9 mouse cellular contexts compared by ENCODE assay signal in the genomic region with DNA sequence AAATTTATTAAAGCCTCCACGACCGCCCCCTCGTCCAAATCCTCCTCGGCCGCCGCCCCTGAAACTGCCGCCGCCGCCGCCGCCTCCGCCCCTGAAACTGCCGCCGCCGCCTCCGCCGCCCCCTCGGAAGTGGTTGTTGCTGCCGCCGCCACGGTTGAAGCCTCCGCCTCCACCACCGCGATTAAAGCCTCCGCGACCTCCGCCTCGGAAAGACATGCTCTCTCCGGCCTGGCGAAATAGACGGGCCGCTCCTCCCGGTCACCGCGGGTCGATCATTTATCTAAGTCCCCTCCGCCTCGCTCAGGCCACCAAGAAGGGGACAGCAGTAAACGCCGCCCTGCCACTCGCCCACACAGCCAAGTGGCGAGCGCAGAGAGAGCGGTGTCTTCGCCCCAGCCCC. TPM values are rescaled to one million over a fixed set of nuclear protein-coding genes. Genes with fewer than 3 reads are reported as not detected.
DNase-seq lines count a peak whose midpoint lies in the region; ATAC-seq and TF ChIP-seq lines count a peak whose summit lies in the region.
"Had no signal": no experiment of that assay in that cellular context is flagged by ENCODE, and none has a peak within 500 bp of the region (broad histone marks: within the 10 kb centered on the region; RNA-seq: fewer than 3 reads in every experiment).

No protein-coding gene starts in this region.

- POLR2A ChIA-PET in Patski (lab: Charles Lee): no interaction called here

- H3K4me1 ChIP-seq in kidney, embryonic 14.5 days (ENCODE audit: control insufficient read depth, insufficient read depth, low read length): peaks cover 19% of the 10 kb centered on the region
- peaks cover 15% of the 10 kb centered on the region for H3K4me1 ChIP-seq in forebrain, embryonic 16.5 days (replicated peaks; ENCODE audit: control insufficient read depth, insufficient read depth, low read length)
- H3K4me1 ChIP-seq in limb, embryonic 13.5 days: peaks cover 11% of the 10 kb centered on the region
- peaks cover 16% of the 10 kb centered on the region for H3K4me1 ChIP-seq in midbrain, embryonic 12.5 days

- TF ChIP-seq CTCF in Patski (IDR thresholded peaks at IDR 0.05): no peak

- ATAC-seq in kidney, embryonic 14.5 days (ENCODE audit: low FRiP score, low TSS enrichment): no peak
- ATAC-seq in Patski: peak; percentile 36
- ATAC-seq in forebrain, embryonic 16.5 days: no peak
- ATAC-seq in limb, embryonic 13.5 days (ENCODE audit: low FRiP score, low read depth): no peak
- ATAC-seq in midbrain, embryonic 12.5 days (ENCODE audit: low FRiP score, low read depth): no peak
- ATAC-seq in frontal cortex, adult (ENCODE audit: low TSS enrichment): no peak

- H3K4me2 ChIP-seq in kidney, embryonic 14.5 days (replicated peaks; ENCODE audit: low read depth, low read length): peak overlapping the region; percentile 72
- peak overlapping the region; percentile 65 for H3K4me2 ChIP-seq in forebrain, embryonic 16.5 days (ENCODE audit: low read length)
- peak overlapping the region; percentile 73 for H3K4me2 ChIP-seq in limb, embryonic 13.5 days (replicated peaks)
- peak overlapping the region; percentile 66 for H3K4me2 ChIP-seq in midbrain, embryonic 12.5 days (replicated peaks)

- no peaks in the 10 kb centered on the region for H3K27me3 ChIP-seq in kidney, embryonic 14.5 days (ENCODE audit: control insufficient read depth, insufficient read depth, low read length)
- H3K27me3 ChIP-seq in Patski: no peaks in the 10 kb centered on the region
- H3K27me3 ChIP-seq in forebrain, embryonic 16.5 days (replicated peaks; ENCODE audit: control insufficient read depth, insufficient read depth, low read length): no peaks in the 10 kb centered on the region
- H3K27me3 ChIP-seq in limb, embryonic 13.5 days: no peaks in the 10 kb centered on the region
- no peaks in the 10 kb centered on the region for H3K27me3 ChIP-seq in midbrain, embryonic 12.5 days

- H3K27ac ChIP-seq in kidney, embryonic 14.5 days (ENCODE audit: low read depth, low read length): peak overlapping the region; percentile 85
- peak overlapping the region; percentile 91 for H3K27ac ChIP-seq in forebrain, embryonic 16.5 days (ENCODE audit: low read length)
- H3K27ac ChIP-seq in limb, embryonic 13.5 days: peak overlapping the region; percentile 79
- peak overlapping the region; percentile 92 for H3K27ac ChIP-seq in midbrain, embryonic 12.5 days (replicated peaks)

- in situ Hi-C loops in Patski (cut with MboI; ENCODE audit: low pct_unique_long_range_greater_than_20kb): no loop called here

- DNase-seq in kidney, adult 18-20 months: no peak
- no peak for DNase-seq in Patski (ENCODE audit: low read depth, low spot score)
- DNase-seq in left cerebral cortex, adult 8-10 months (ENCODE audit: low spot score in 2 of 2): no peak

- H3K9me3 ChIP-seq in kidney, embryonic 14.5 days (ENCODE audit: control insufficient read depth, low read length): no peaks in the 10 kb centered on the region
- no peaks in the 10 kb centered on the region for H3K9me3 ChIP-seq in forebrain, embryonic 16.5 days (ENCODE audit: control insufficient read depth, low read length)
- H3K9me3 ChIP-seq in limb, embryonic 13.5 days: no peaks in the 10 kb centered on the region
- no peaks in the 10 kb centered on the region for H3K9me3 ChIP-seq in midbrain, embryonic 12.5 days

- peaks cover 28% of the 10 kb centered on the region for H3K36me3 ChIP-seq in kidney, embryonic 14.5 days (ENCODE audit: control insufficient read depth, insufficient read depth, low read length)
- peaks cover 6% of the 10 kb centered on the region for H3K36me3 ChIP-seq in forebrain, embryonic 16.5 days (ENCODE audit: control insufficient read depth, insufficient read depth)
- peaks cover 28% of the 10 kb centered on the region for H3K36me3 ChIP-seq in limb, embryonic 13.5 days
- peaks cover 23% of the 10 kb centered on the region for H3K36me3 ChIP-seq in midbrain, embryonic 12.5 days

- under 1% methylated on average over 39 of the region's 45 CpGs for WGBS in kidney, embryonic 14.5 days
- 0% methylated on average over 44 of the region's 45 CpGs for WGBS in forebrain, embryonic 16.5 days
- WGBS in limb, embryonic 13.5 days: under 1% methylated on average over 42 of the region's 45 CpGs
- 0% methylated on average over 42 of the region's 45 CpGs for WGBS in midbrain, embryonic 12.5 days

- H3K9ac ChIP-seq in kidney, embryonic 14.5 days (ENCODE audit: low read depth, low read length): peak overlapping the region; percentile 92
- H3K9ac ChIP-seq in forebrain, embryonic 16.5 days (replicated peaks; ENCODE audit: low read depth, low read length): peak overlapping the region; percentile 77
- H3K9ac ChIP-seq in limb, embryonic 13.5 days: peak overlapping the region; percentile 86
- peak overlapping the region; percentile 80 for H3K9ac ChIP-seq in midbrain, embryonic 12.5 days (replicated peaks)

- CTCF ChIA-PET in Patski (lab: Charles Lee): interaction anchor here (1.3 kb wide), 1 partner anchor 19 kb away, joined by 3 read pairs; no protein-coding TSS in a partner anchor

- H3K4me3 ChIP-seq in kidney, embryonic 14.5 days (ENCODE audit: low read length): peak overlapping the region; percentile 94
- peak overlapping the region; percentile 85 for H3K4me3 ChIP-seq in forebrain, embryonic 16.5 days (replicated peaks; ENCODE audit: low read length)
- H3K4me3 ChIP-seq in limb, embryonic 13.5 days: peak overlapping the region; percentile 93
- H3K4me3 ChIP-seq in midbrain, embryonic 12.5 days: peak overlapping the region; percentile 92

RNA-seq across cellular contexts. Expression of a gene that starts 0.6 kb away (rescaled TPM):
- polyA plus RNA-seq in kidney, embryonic 14.5 days (2014; fragmentation: Nextera tagmentation; extraction: Ambion mirVana): 52.2 and 77.2 TPM in 2 replicates
- polyA plus RNA-seq in Patski (2021): 96.2 TPM
- polyA plus RNA-seq in forebrain, embryonic 16.5 days (2015; fragmentation: Nextera tagmentation; extraction: Ambion mirVana): 44.7 and 45.3 TPM in 2 replicates
- 69.1 and 72.5 TPM in 2 replicates for polyA plus RNA-seq in limb, embryonic 13.5 days (2015; fragmentation: Nextera tagmentation; extraction: Ambion mirVana)
- polyA plus RNA-seq in midbrain, embryonic 12.5 days (2016; fragmentation: Nextera tagmentation; extraction: Ambion mirVana): 86.2 and 89.3 TPM in 2 replicates
- 10 to 100 TPM; 42.6 to 58.2 (median 51.6) TPM for total RNA-seq in left cerebral cortex, adult 8-10 months (2022)

RNA-seq across cellular contexts. Expression of a gene that starts 5.1 kb away (rescaled TPM):
- polyA plus RNA-seq in kidney, embryonic 14.5 days (2014; fragmentation: Nextera tagmentation; extraction: Ambion mirVana): 6.5 and 7.8 TPM in 2 replicates
- polyA plus RNA-seq in Patski (2021): 1.3 TPM
- polyA plus RNA-seq in forebrain, embryonic 16.5 days (2015; fragmentation: Nextera tagmentation; extraction: Ambion mirVana): 0.22 and 0.26 TPM in 2 replicates
- 0.31 and 0.47 TPM in 2 replicates for polyA plus RNA-seq in limb, embryonic 13.5 days (2015; fragmentation: Nextera tagmentation; extraction: Ambion mirVana)
- polyA plus RNA-seq in midbrain, embryonic 12.5 days (2016; fragmentation: Nextera tagmentation; extraction: Ambion mirVana): 0.14 and 0.35 TPM in 2 replicates
- under 1 TPM in 1 of 4 experiments, not detected in 3; 0.19 TPM for total RNA-seq in left cerebral cortex, adult 8-10 months (2022)

RNA-seq across cellular contexts. Expression of a gene that starts 8.2 kb away (rescaled TPM):
- 0.26 TPM in 1 of 2 replicates, not detected in the other for polyA plus RNA-seq in kidney, embryonic 14.5 days (2014; fragmentation: Nextera tagmentation; extraction: Ambion mirVana)
- 0.30 TPM for polyA plus RNA-seq in Patski (2021)
- polyA plus RNA-seq in forebrain, embryonic 16.5 days (2015; fragmentation: Nextera tagmentation; extraction: Ambion mirVana): 0.25 TPM in 1 of 2 replicates, not detected in the other
- 0.15 and 0.17 TPM in 2 replicates for polyA plus RNA-seq in limb, embryonic 13.5 days (2015; fragmentation: Nextera tagmentation; extraction: Ambion mirVana)
- not detected in 2 replicates for polyA plus RNA-seq in midbrain, embryonic 12.5 days (2016; fragmentation: Nextera tagmentation; extraction: Ambion mirVana)
- total RNA-seq in left cerebral cortex, adult 8-10 months (2022): 1 to 10 TPM in 2 of 4 experiments, under 1 TPM in 2; 0.57 to 1.1 (median 0.92) TPM

RNA-seq across cellular contexts. Expression of a gene that starts 26.8 kb away (rescaled TPM):
- polyA plus RNA-seq in kidney, embryonic 14.5 days (2014; fragmentation: Nextera tagmentation; extraction: Ambion mirVana): not detected in 2 replicates
- not detected for polyA plus RNA-seq in Patski (2021)
- not detected in 2 replicates for polyA plus RNA-seq in forebrain, embryonic 16.5 days (2015; fragmentation: Nextera tagmentation; extraction: Ambion mirVana)
- polyA plus RNA-seq in limb, embryonic 13.5 days (2015; fragmentation: Nextera tagmentation; extraction: Ambion mirVana): not detected in 2 replicates
- not detected in 2 replicates for polyA plus RNA-seq in midbrain, embryonic 12.5 days (2016; fragmentation: Nextera tagmentation; extraction: Ambion mirVana)
- under 1 TPM in 2 of 4 experiments, not detected in 2; 0.20 to 0.21 TPM for total RNA-seq in left cerebral cortex, adult 8-10 months (2022)
- total RNA-seq: adrenal gland, postnatal 4 days had no signal

RNA-seq across cellular contexts. Expression of a gene that starts 47.8 kb away (rescaled TPM):
- polyA plus RNA-seq in kidney, embryonic 14.5 days (2014; fragmentation: Nextera tagmentation; extraction: Ambion mirVana): 47.8 and 48.1 TPM in 2 replicates
- 33.3 TPM for polyA plus RNA-seq in Patski (2021)
- polyA plus RNA-seq in forebrain, embryonic 16.5 days (2015; fragmentation: Nextera tagmentation; extraction: Ambion mirVana): 32.2 and 34.0 TPM in 2 replicates
- 21.3 and 22.0 TPM in 2 replicates for polyA plus RNA-seq in limb, embryonic 13.5 days (2015; fragmentation: Nextera tagmentation; extraction: Ambion mirVana)
- 22.6 and 23.0 TPM in 2 replicates for polyA plus RNA-seq in midbrain, embryonic 12.5 days (2016; fragmentation: Nextera tagmentation; extraction: Ambion mirVana)
- 10 to 100 TPM; 16.1 to 19.6 (median 17.7) TPM for total RNA-seq in left cerebral cortex, adult 8-10 months (2022)
